Mouse (Mus musculus) cerebellum, adult 2 months (tissue): ENCODE data around the gene Sec1.

Experiments used
- CTCF ChIP-seq: fragments of 200-500 bp; IDR thresholded peaks from 2 replicates; pipeline ENCODE4 v1.5.1; 2011; ENCODE audit warnings: low read depth, mild to moderate bottlenecking, control low read depth, low read length, moderate library complexity, borderline replicate concordance; ENCODE audit not compliant: insufficient read depth
- POLR2A ChIP-seq: fragments of 200-500 bp; IDR thresholded peaks from 2 replicates; pipeline ENCODE4 v1.6.1; 2011; ENCODE audit warnings: low read length, control low read depth, borderline replicate concordance; ENCODE audit not compliant: insufficient read depth

DNA sequence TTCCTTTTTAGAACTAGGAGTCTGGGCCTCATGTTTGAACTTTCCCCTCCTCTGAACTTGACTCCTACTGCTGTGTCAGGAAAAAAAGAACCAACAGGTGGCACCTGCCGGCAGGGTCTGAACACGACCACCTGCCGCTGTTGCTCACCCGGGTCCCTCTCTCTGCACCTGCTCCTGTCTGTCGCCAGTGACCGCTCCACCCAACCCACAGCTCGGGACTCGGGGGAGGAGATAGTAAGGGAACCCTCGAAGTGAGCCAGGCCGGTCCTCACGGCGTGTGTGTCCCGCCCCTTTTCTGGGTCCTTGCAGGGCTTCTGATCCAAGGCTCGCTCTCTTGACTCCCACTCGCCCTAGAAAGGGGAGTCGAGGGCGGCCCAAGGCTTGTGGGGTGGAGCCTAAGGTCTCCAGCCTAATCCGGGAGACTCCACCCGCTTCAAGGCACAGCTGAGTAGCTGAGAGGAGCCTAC lies 54.6 kb downstream of the Sec1 start, which contains the start of gene Mamstr:
- TF ChIP-seq CTCF (no peak), POLR2A (no peak)
